Mouse (Mus musculus): ENCODE results near the gene Prkcb. TPM values are rescaled to one million over a fixed set of nuclear protein-coding genes. Genes with fewer than 3 reads are reported as not detected.

The Prkcb gene
- polyA plus RNA-seq, 1 experiment from 2014 or later: 2.1 TPM

- no peaks in the 10 kb centered on the region for H3K4me1 ChIP-seq (replicated peaks; ENCODE audit: insufficient read depth, low read length)
- peak; percentile 38 for DNase-seq (ENCODE audit: low spot score)
- 83% methylated on average over 7 of the region's 7 CpGs for WGBS
- no peak; the same call in 1 of the 2 replicates for ATAC-seq (replicated peaks; ENCODE audit: low FRiP score, low read depth)
- TF ChIP-seq CTCF (IDR thresholded peaks at IDR 0.05; ENCODE audit: low read depth): no peak
- H3K4me2 ChIP-seq (ENCODE audit: low read length): no peak overlapping the region
- no peak overlapping the region for H3K4me3 ChIP-seq (replicated peaks; ENCODE audit: low read depth, low read length)
- H3K36me3 ChIP-seq (ENCODE audit: insufficient read depth, low read length): no peaks in the 10 kb centered on the region
- no peaks in the 10 kb centered on the region for H3K9me3 ChIP-seq (replicated peaks; ENCODE audit: low read length)
- H3K27me3 ChIP-seq (ENCODE audit: insufficient read depth, low read length): no peaks in the 10 kb centered on the region
- H3K27ac ChIP-seq: no peak overlapping the region
- no peak overlapping the region for H3K9ac ChIP-seq (ENCODE audit: low read depth, low read length)
Observed at GRCm38 (mm10) chr7:122435561-122435960, 147.0 kb downstream of the Prkcb start.

- no peak overlapping the region for H3K4me3 ChIP-seq (replicated peaks; ENCODE audit: low read depth, low read length)
- TF ChIP-seq CTCF (IDR thresholded peaks at IDR 0.05; ENCODE audit: low read depth): no peak
- no peak overlapping the region for H3K27ac ChIP-seq
- no peak overlapping the region for H3K9ac ChIP-seq (ENCODE audit: low read depth, low read length)
- H3K4me2 ChIP-seq (ENCODE audit: low read length): no peak overlapping the region
- no peaks in the 10 kb centered on the region for H3K36me3 ChIP-seq (ENCODE audit: insufficient read depth, low read length)
- DNase-seq (ENCODE audit: low spot score) (no peak), ATAC-seq (replicated peaks; ENCODE audit: low FRiP score, low read depth) (no peak)
- no peaks in the 10 kb centered on the region for H3K9me3 ChIP-seq (replicated peaks; ENCODE audit: low read length)
- H3K27me3 ChIP-seq (ENCODE audit: insufficient read depth, low read length): no peaks in the 10 kb centered on the region
- 82% methylated on average over 1 of the region's 1 CpGs for WGBS
- no peaks in the 10 kb centered on the region for H3K4me1 ChIP-seq (replicated peaks; ENCODE audit: insufficient read depth, low read length)
Observed at GRCm38 (mm10) chr7:122437390-122437789, 148.8 kb downstream of the Prkcb start.

- Histone ChIP-seq H3K9me3 (replicated peaks; ENCODE audit: low read length) (no peaks in the 10 kb centered on the region), H3K27me3 (ENCODE audit: insufficient read depth, low read length) (no peaks in the 10 kb centered on the region), H3K4me3 (replicated peaks; ENCODE audit: low read depth, low read length) (no peak overlapping the region), H3K4me1 (replicated peaks; ENCODE audit: insufficient read depth, low read length) (no peaks in the 10 kb centered on the region), H3K36me3 (ENCODE audit: insufficient read depth, low read length) (no peaks in the 10 kb centered on the region), H3K9ac (ENCODE audit: low read depth, low read length) (no peak overlapping the region), H3K4me2 (ENCODE audit: low read length) (no peak overlapping the region), H3K27ac (no peak overlapping the region)
- DNase-seq (ENCODE audit: low spot score) (peak; percentile 56), ATAC-seq (replicated peaks; ENCODE audit: low FRiP score, low read depth) (no peak)
- 70% methylated on average over 6 of the region's 6 CpGs for WGBS
- peak; percentile 73 for TF ChIP-seq CTCF (IDR thresholded peaks at IDR 0.05; ENCODE audit: low read depth)
Observed at GRCm38 (mm10) chr7:122445056-122445455, 156.5 kb downstream of the Prkcb start.

- Histone ChIP-seq H3K4me2 (ENCODE audit: low read length) (no peak overlapping the region), H3K27ac (no peak overlapping the region), H3K4me1 (replicated peaks; ENCODE audit: insufficient read depth, low read length) (no peaks in the 10 kb centered on the region), H3K9ac (ENCODE audit: low read depth, low read length) (no peak overlapping the region), H3K4me3 (replicated peaks; ENCODE audit: low read depth, low read length) (no peak overlapping the region), H3K27me3 (ENCODE audit: insufficient read depth, low read length) (no peaks in the 10 kb centered on the region), H3K36me3 (ENCODE audit: insufficient read depth, low read length) (no peaks in the 10 kb centered on the region), H3K9me3 (replicated peaks; ENCODE audit: low read length) (no peaks in the 10 kb centered on the region)
- no peak for ATAC-seq (replicated peaks; ENCODE audit: low FRiP score, low read depth)
- no peak for TF ChIP-seq CTCF (IDR thresholded peaks at IDR 0.05; ENCODE audit: low read depth)
- DNase-seq (ENCODE audit: low spot score): no peak
- 75% methylated on average over 8 of the region's 8 CpGs for WGBS
Observed at GRCm38 (mm10) chr7:122452671-122453070, 164.1 kb downstream of the Prkcb start.

GRCm38 (mm10) chr7:122459203-122459965, 170.8 kb downstream of the Prkcb start:
- ATAC-seq (replicated peaks; ENCODE audit: low FRiP score, low read depth) (peak; percentile 25; the same call in 1 of the 2 replicates), DNase-seq (ENCODE audit: low spot score) (peak; percentile 88)
- Histone ChIP-seq H3K4me2 (ENCODE audit: low read length) (no peak overlapping the region), H3K9me3 (replicated peaks; ENCODE audit: low read length) (no peaks in the 10 kb centered on the region), H3K36me3 (ENCODE audit: insufficient read depth, low read length) (no peaks in the 10 kb centered on the region), H3K9ac (ENCODE audit: low read depth, low read length) (no peak overlapping the region), H3K27ac (no peak overlapping the region), H3K4me1 (replicated peaks; ENCODE audit: insufficient read depth, low read length) (no peaks in the 10 kb centered on the region), H3K4me3 (replicated peaks; ENCODE audit: low read depth, low read length) (no peak overlapping the region), H3K27me3 (ENCODE audit: insufficient read depth, low read length) (no peaks in the 10 kb centered on the region)
- peak; percentile 97 for TF ChIP-seq CTCF (IDR thresholded peaks at IDR 0.05; ENCODE audit: low read depth)
- WGBS: 69% methylated on average over 9 of the region's 9 CpGs

GRCm38 (mm10) chr7:122460020-122460419, 171.5 kb downstream of the Prkcb start:
- 45% methylated on average over 2 of the region's 2 CpGs for WGBS
- Histone ChIP-seq H3K4me1 (replicated peaks; ENCODE audit: insufficient read depth, low read length) (no peaks in the 10 kb centered on the region), H3K27me3 (ENCODE audit: insufficient read depth, low read length) (no peaks in the 10 kb centered on the region), H3K9ac (ENCODE audit: low read depth, low read length) (no peak overlapping the region), H3K27ac (no peak overlapping the region), H3K36me3 (ENCODE audit: insufficient read depth, low read length) (no peaks in the 10 kb centered on the region), H3K4me3 (replicated peaks; ENCODE audit: low read depth, low read length) (no peak overlapping the region), H3K4me2 (ENCODE audit: low read length) (no peak overlapping the region), H3K9me3 (replicated peaks; ENCODE audit: low read length) (no peaks in the 10 kb centered on the region)
- TF ChIP-seq CTCF (IDR thresholded peaks at IDR 0.05; ENCODE audit: low read depth): no peak
- ATAC-seq (replicated peaks; ENCODE audit: low FRiP score, low read depth): no peak
- DNase-seq (ENCODE audit: low spot score): no peak
